Mouse (Mus musculus): ENCODE results near the gene Ccdc57.

GRCm38 (mm10) chr11:120829757-120830532 is 102.7 kb downstream of the Ccdc57 start:
- TF ChIP-seq POLR2A (IDR thresholded peaks at IDR 0.05; ENCODE audit: control insufficient read depth, extremely low read depth, insufficient read depth, low read length, poor library complexity) (no peak), CTCF (IDR thresholded peaks at IDR 0.05; ENCODE audit: borderline replicate concordance, control insufficient read depth, extremely low read depth, insufficient read depth, low read length, poor library complexity) (no peak)

Measured in thymus, adult 2 months (tissue).